Mouse (Mus musculus): ENCODE measurements at regions not wholly inside any gene's neighbourhood (a gene's known extent, or its start where the extent isn't known, plus 50 kb on each side); places are given as distances from the start of the nearest gene placed in this dataset.

GRCm38 (mm10) chr8:53781885-53782284 is 143.0 kb upstream of the Neil3 start:
- TF ChIP-seq POLR2A (IDR thresholded peaks at IDR 0.05; ENCODE audit: insufficient read length, low read depth) (no peak), TCF12 (IDR thresholded peaks at IDR 0.05; ENCODE audit: insufficient read depth, poor library complexity, severe bottlenecking) (no peak), MYOD1 (IDR thresholded peaks at IDR 0.05; ENCODE audit: control insufficient read depth in 1 of 3, insufficient read length in 2 of 3, low read depth in 2 of 3) (no peak), CEBPB (IDR thresholded peaks at IDR 0.05; ENCODE audit: insufficient read depth, poor library complexity, severe bottlenecking) (no peak), MAX (IDR thresholded peaks at IDR 0.05; ENCODE audit: low read depth) (no peak), TCF3 (IDR thresholded peaks at IDR 0.05; ENCODE audit: insufficient read length, low read depth) (no peak), E2F4 (IDR thresholded peaks at IDR 0.05; ENCODE audit: insufficient read depth) (no peak), POLR2AphosphoS2 (IDR thresholded peaks at IDR 0.05; ENCODE audit: insufficient read length, low read depth) (no peak), MYOG (IDR thresholded peaks at IDR 0.05; ENCODE audit: control insufficient read depth in 1 of 3, insufficient read depth in 1 of 3, insufficient read length in 2 of 3, low read depth in 2 of 3) (no peak), USF1 (IDR thresholded peaks at IDR 0.05; ENCODE audit: low read depth) (no peak), SRF (IDR thresholded peaks at IDR 0.05; ENCODE audit: control insufficient read depth, insufficient read length, low read depth) (no peak), REST (IDR thresholded peaks at IDR 0.05; ENCODE audit: insufficient read depth, insufficient read length) (no peak)

All from myocyte (in vitro differentiated cells).